Mouse (Mus musculus) kidney, adult 2 months (tissue): ENCODE data around the gene Trim46.

Experiments
- CTCF ChIP-seq: fragments of 200-500 bp; conservative IDR thresholded peaks from 2 replicates; pipeline ENCODE4 v1.5.1; 2011; ENCODE audit warnings: low read depth, mild to moderate bottlenecking, control low read depth, low read length, moderate library complexity, mixed read lengths; ENCODE audit not compliant: insufficient read depth, insufficient read length
- POLR2A ChIP-seq: fragments of 200-500 bp; IDR thresholded peaks from one replicate; pipeline ENCODE4 v1.6.1; 2011; ENCODE audit warnings: low read depth, low read length, control low read depth

DNA sequence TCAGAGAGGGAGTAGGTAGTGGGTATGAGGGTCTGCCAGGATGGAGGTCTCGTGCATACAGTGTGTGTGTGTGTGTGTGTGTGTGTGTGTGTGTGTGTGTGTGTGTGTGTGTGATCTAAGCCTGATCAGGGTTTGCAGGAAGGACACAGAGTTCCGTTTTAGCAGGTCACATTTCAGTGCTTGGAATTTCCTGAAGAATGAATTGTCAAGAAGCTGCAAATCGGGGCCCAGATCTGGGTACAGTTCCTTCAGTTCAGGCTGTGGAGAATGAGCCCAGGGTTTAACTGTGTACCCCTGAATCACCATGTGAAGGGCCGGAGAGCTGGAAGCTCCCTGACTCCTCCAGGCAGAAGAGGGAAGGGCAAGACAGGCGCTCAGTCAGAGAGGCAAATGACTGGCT is 41.2 kb upstream of the Trim46 start:
- TF ChIP-seq CTCF (no peak), POLR2A (no peak)
